Mouse (Mus musculus) MEL (cell line): Measurements from ENCODE around the gene Rhox7b. TPM values are rescaled to one million over a fixed set of nuclear protein-coding genes. Genes with fewer than 3 reads are reported as not detected.
"Not testable (repeated sequence)": the region's sequence is repeated elsewhere in the genome, so short reads cannot be mapped to it uniquely, and the experiment has no call there.

ENCODE experiments used
- DNase-seq: peaks from one replicate; pipeline ENCODE4 v3.0.0; 2011; ENCODE audit warnings: low read depth, low spot score
- H3K27ac ChIP-seq: 2 replicates; pipeline ENCODE4 v1.5.1; 2012; ENCODE audit warnings: low read depth, mild to moderate bottlenecking, control low read depth, low read length, moderate library complexity; ENCODE audit not compliant: control insufficient read depth
- H3K27me3 ChIP-seq, 2 experiments: fragments of 150-350 bp in 1 of 2; sonication (generic) in 1 of 2; 2 replicates each; pipeline ENCODE4 v1.6.1; 2012; ENCODE audit warnings: low read length in 2 of 2, mild to moderate bottlenecking in 2 of 2, improper control_type of control experiment in 1 of 2, moderate library complexity in 1 of 2; ENCODE audit not compliant: insufficient read depth in 2 of 2, control insufficient read depth in 1 of 2
- H3K36me3 ChIP-seq, 2 experiments: 2 replicates each; pipeline ENCODE4 v1.6.1; 2012 to 2014; ENCODE audit warnings: low read length in 2 of 2, improper control_type of control experiment in 1 of 2, inconsistent platforms in 1 of 2, mild to moderate bottlenecking in 1 of 2; ENCODE audit not compliant: insufficient read depth in 2 of 2, control insufficient read depth in 1 of 2
- H3K4me1 ChIP-seq, 2 experiments: fragments of 150-350 bp in 1 of 2; sonication (generic) in 1 of 2; 2 replicates each; pipeline ENCODE4 v1.6.1; 2012; ENCODE audit warnings: low read length in 2 of 2, improper control_type of control experiment in 1 of 2, mild to moderate bottlenecking in 1 of 2; ENCODE audit not compliant: insufficient read depth in 2 of 2, control insufficient read depth in 1 of 2
- H3K4me3 ChIP-seq, 2 experiments: fragments of 150-350 bp in 1 of 2; sonication (generic) in 1 of 2; 2 replicates each; pipeline ENCODE4 v1.5.1; 2012; ENCODE audit warnings: low read depth in 2 of 2, low read length in 2 of 2, mild to moderate bottlenecking in 2 of 2, moderate library complexity in 2 of 2, control low read depth in 1 of 2, improper control_type of control experiment in 1 of 2; ENCODE audit not compliant: control insufficient read depth in 1 of 2, insufficient read depth in 1 of 2
- H3K79me2 ChIP-seq: 2 replicates; pipeline ENCODE4 v1.6.1; 2012; ENCODE audit warnings: mild to moderate bottlenecking, low read length, moderate library complexity; ENCODE audit not compliant: control insufficient read depth, poor library complexity, insufficient read depth
- H3K9ac ChIP-seq: 2 replicates; pipeline ENCODE4 v1.6.1; 2012; ENCODE audit warnings: low read depth, mild to moderate bottlenecking, control low read depth, low read length, moderate library complexity; ENCODE audit not compliant: control insufficient read depth, poor library complexity, severe bottlenecking
- H3K9me3 ChIP-seq: fragments of 150-350 bp; sonication (generic); replicated peaks from 2 replicates; pipeline ENCODE4 v1.6.1; 2012; ENCODE audit warnings: mild to moderate bottlenecking, low read length, improper control_type of control experiment, moderate library complexity; ENCODE audit not compliant: insufficient read depth
- BHLHE40 ChIP-seq: IDR thresholded peaks from 2 replicates; pipeline ENCODE4 v1.6.1; 2012; ENCODE audit warnings: low read depth, mild to moderate bottlenecking, inconsistent platforms, low read length, improper control_type of control experiment, borderline replicate concordance
- CHD1 ChIP-seq: IDR thresholded peaks from 2 replicates; pipeline ENCODE4 v1.6.1; 2012; ENCODE audit warnings: low read depth, mild to moderate bottlenecking, inconsistent platforms, low read length, improper control_type of control experiment
- CTCF ChIP-seq, 3 experiments: IDR thresholded peaks in 2 of 3; conservative IDR thresholded peaks in 1 of 3; 2 replicates each; pipeline ENCODE4 v1.5.1; 2011 to 2012; ENCODE audit warnings: low read length in 3 of 3, low read depth in 2 of 3, mild to moderate bottlenecking in 2 of 3, improper control_type of control experiment in 1 of 3, inconsistent platforms in 1 of 3, mixed read lengths in 1 of 3, moderate library complexity in 1 of 3; ENCODE audit not compliant: control insufficient read depth in 1 of 3, insufficient read depth in 1 of 3, poor library complexity in 1 of 3, severe bottlenecking in 1 of 3
- ELF1 ChIP-seq: IDR thresholded peaks from 2 replicates; pipeline ENCODE4 v1.6.1; 2014; ENCODE audit warnings: low read depth, mild to moderate bottlenecking, inconsistent platforms, low read length, improper control_type of control experiment, moderate library complexity
- ETS1 ChIP-seq: IDR thresholded peaks from 2 replicates; pipeline ENCODE4 v1.6.1; 2012; ENCODE audit warnings: low read depth, mild to moderate bottlenecking, inconsistent platforms, low read length, improper control_type of control experiment, moderate library complexity
- GABPA ChIP-seq: IDR thresholded peaks from 2 replicates; pipeline ENCODE4 v1.6.1; 2012; ENCODE audit warnings: low read depth, mild to moderate bottlenecking, inconsistent platforms, low read length, improper control_type of control experiment, moderate library complexity
- HCFC1 ChIP-seq: IDR thresholded peaks from 2 replicates; pipeline ENCODE4 v1.6.1; 2012; ENCODE audit warnings: low read depth, mild to moderate bottlenecking, inconsistent platforms, low read length, improper control_type of control experiment, moderate library complexity
- JUND ChIP-seq: IDR thresholded peaks from 2 replicates; pipeline ENCODE4 v1.6.1; 2011; ENCODE audit warnings: low read depth, mild to moderate bottlenecking, improper control_type of control experiment, low read length
- MAFK ChIP-seq: IDR thresholded peaks from 2 replicates; pipeline ENCODE4 v1.6.1; 2011; ENCODE audit warnings: low read depth, mild to moderate bottlenecking, low read length, improper control_type of control experiment, borderline replicate concordance
- MAX ChIP-seq: IDR thresholded peaks from 2 replicates; pipeline ENCODE4 v1.6.1; 2011; ENCODE audit warnings: low read length, improper control_type of control experiment
- NRF1 ChIP-seq: IDR thresholded peaks from 2 replicates; pipeline ENCODE4 v1.6.1; 2014; ENCODE audit warnings: low read depth, mild to moderate bottlenecking, inconsistent platforms, low read length, improper control_type of control experiment, moderate library complexity; ENCODE audit not compliant: poor library complexity, insufficient read depth, severe bottlenecking
- POLR2AphosphoS2 ChIP-seq: IDR thresholded peaks from 2 replicates; pipeline ENCODE4 v1.6.1; 2011; ENCODE audit warnings: low read length, improper control_type of control experiment
- RAD21 ChIP-seq: IDR thresholded peaks from 2 replicates; pipeline ENCODE4 v1.6.1; 2011; ENCODE audit warnings: mild to moderate bottlenecking, low read depth, low read length, improper control_type of control experiment
- RCOR1 ChIP-seq: IDR thresholded peaks from 2 replicates; pipeline ENCODE4 v1.6.1; 2012; ENCODE audit warnings: low read depth, mild to moderate bottlenecking, inconsistent platforms, low read length, improper control_type of control experiment
- SMC3 ChIP-seq: IDR thresholded peaks from 2 replicates; pipeline ENCODE4 v1.6.1; 2011; ENCODE audit warnings: low read depth, low read length, improper control_type of control experiment
- TAL1 ChIP-seq: IDR thresholded peaks from 2 replicates; pipeline ENCODE4 v1.6.1; 2012; ENCODE audit warnings: mild to moderate bottlenecking, inconsistent platforms, low read length, moderate library complexity, mixed read lengths
- TBP ChIP-seq: IDR thresholded peaks from 2 replicates; pipeline ENCODE4 v1.8.0; 2011; ENCODE audit warnings: low read depth, low read length, improper control_type of control experiment
- TCF12 ChIP-seq: IDR thresholded peaks from 2 replicates; pipeline ENCODE4 v1.6.1; 2014; ENCODE audit warnings: low read depth, mild to moderate bottlenecking, inconsistent platforms, low read length, improper control_type of control experiment, moderate library complexity
- USF1 ChIP-seq: IDR thresholded peaks from 2 replicates; pipeline ENCODE4 v1.6.1; 2014; ENCODE audit warnings: low read depth, mild to moderate bottlenecking, inconsistent platforms, low read length, improper control_type of control experiment, moderate library complexity
- USF2 ChIP-seq, 2 experiments: IDR thresholded peaks; 2 replicates each; pipeline ENCODE4 v1.6.1; 2011 to 2012; ENCODE audit warnings: improper control_type of control experiment in 2 of 2, low read length in 2 of 2, borderline replicate concordance in 1 of 2, inconsistent platforms in 1 of 2, low read depth in 1 of 2, mild to moderate bottlenecking in 1 of 2; ENCODE audit not compliant: insufficient read depth in 1 of 2
- ZKSCAN1 ChIP-seq: IDR thresholded peaks from 2 replicates; pipeline ENCODE4 v1.6.1; 2012; ENCODE audit warnings: low read depth, mild to moderate bottlenecking, inconsistent platforms, low read length, improper control_type of control experiment, moderate library complexity
- ZMIZ1 ChIP-seq: IDR thresholded peaks from 2 replicates; pipeline ENCODE4 v1.6.1; 2012; ENCODE audit warnings: low read depth, mild to moderate bottlenecking, inconsistent platforms, low read length, improper control_type of control experiment, moderate library complexity
- polyA plus RNA-seq, 2 experiments: library from polyadenylated mRNA; stranded (reverse) in 1 of 2; unstranded in 1 of 2; fragments of >175 nt in 1 of 2; fragments of >200 nt in 1 of 2; gene quantifications; 2 replicates each; pipeline versions ENCODE4 v1.2.1 to v1.2.4; 2012; ENCODE audit warnings: low replicate concordance in 2 of 2, low read depth in 1 of 2; ENCODE audit not compliant: insufficient read length in 2 of 2, insufficient read depth in 1 of 2, missing spikeins in 1 of 2
- total RNA-seq: library from RNA; depleted of rRNA; stranded (reverse); fragments of 300-350 nt; gene quantifications from 2 replicates; pipeline ENCODE4 v1.2.3, GENCODE M21; 2012; rRNA removed

The Rhox7b gene
- total RNA-seq (not detected in 2 replicates), polyA plus RNA-seq (not detected)

DNA sequence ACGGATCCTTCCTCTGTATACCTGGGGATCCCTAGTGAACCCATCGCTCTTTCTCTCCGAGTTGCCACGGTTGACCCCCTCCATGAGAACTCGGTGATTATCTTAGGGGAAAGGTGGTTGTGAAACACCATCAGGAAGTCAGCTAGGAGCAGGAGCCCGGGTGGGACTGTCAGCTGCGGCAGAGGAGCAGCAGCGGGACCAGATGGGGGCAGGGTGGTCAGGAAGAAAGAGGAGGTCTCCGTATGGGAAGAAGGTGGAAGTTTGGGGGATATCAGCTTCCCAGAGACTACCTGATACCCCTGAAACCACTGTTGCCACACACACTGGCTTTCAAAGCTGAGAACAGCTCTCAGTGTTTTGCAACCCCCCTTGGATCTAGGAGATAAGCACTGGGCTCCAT lies at the start of gene Rhox7b:
TSS of gene Rhox7b (minus strand) at position 101 of the 400 bp plus-strand sequence.
- DNase-seq, H3K79me2 ChIP-seq, H3K9ac ChIP-seq: not testable (repeated sequence)

GRCm38 (mm10) chrX:37916311-37916710 lies 19.3 kb upstream of the Rhox7b start:
- Histone ChIP-seq H3K27ac (no peak overlapping the region), H3K27me3 (no peaks in the 10 kb centered on the region), H3K79me2 (no peaks in the 10 kb centered on the region), H3K9ac (no peak overlapping the region), H3K4me3 (no peak overlapping the region), H3K9me3 (no peaks in the 10 kb centered on the region), H3K4me1 (no peaks in the 10 kb centered on the region), H3K36me3 (no peaks in the 10 kb centered on the region)
- no peak for TF ChIP-seq JUND
- TF ChIP-seq ETS1, result no peak
- no peak for TF ChIP-seq CTCF (IDR thresholded peaks at IDR 0.05 in 2 of 3, conservative IDR thresholded peaks at IDR 0.05 in 1 of 3; ENCODE audit: control insufficient read depth in 1 of 3, insufficient read depth in 1 of 3, low read depth in 2 of 3, low read length in 3 of 3, poor library complexity in 1 of 3, severe bottlenecking in 1 of 3)
- no peak for TF ChIP-seq NRF1
- no peak for TF ChIP-seq MAX
- no peak for TF ChIP-seq ELF1
- no peak for TF ChIP-seq POLR2AphosphoS2
- no peak for TF ChIP-seq RAD21
- no peak for TF ChIP-seq HCFC1
- no peak for TF ChIP-seq USF2 (IDR thresholded peaks at IDR 0.05; ENCODE audit: borderline replicate concordance in 1 of 2, insufficient read depth in 1 of 2, low read depth in 1 of 2, low read length in 2 of 2)
- no peak for TF ChIP-seq ZKSCAN1
- no peak for TF ChIP-seq MAFK
- TF ChIP-seq SMC3, result no peak
- DNase-seq, result peak; percentile 1

More for the DNA sequence above, at the start of gene Rhox7b:
- not testable (repeated sequence) for H3K27me3 ChIP-seq, H3K9me3 ChIP-seq, H3K36me3 ChIP-seq, H3K4me1 ChIP-seq, H3K4me3 ChIP-seq, H3K27ac ChIP-seq

DNA sequence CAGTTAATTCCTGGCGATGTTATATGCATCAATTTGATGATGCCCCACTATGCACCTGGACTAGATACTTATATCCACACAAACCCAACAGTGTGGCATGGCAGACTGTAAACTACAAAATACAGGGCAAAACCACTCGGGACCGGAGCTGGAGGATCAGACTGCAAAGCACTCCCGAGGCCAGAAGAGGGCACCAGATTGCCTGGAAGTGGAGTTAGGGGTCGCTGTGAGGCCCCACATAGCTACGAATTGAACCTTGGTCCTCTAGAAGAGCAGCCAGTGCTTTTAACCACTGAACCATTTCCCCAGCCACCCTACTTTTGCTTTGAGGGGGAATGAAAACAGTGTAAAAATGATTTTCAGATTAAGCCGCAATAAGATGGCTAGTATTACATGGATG lies 11.5 kb upstream of the Rhox7b start:
- no peaks in the 10 kb centered on the region for H3K9me3 ChIP-seq
- TF ChIP-seq HCFC1 (no peak), MAX (no peak), TCF12 (no peak), RCOR1 (no peak), ZMIZ1 (no peak), USF1 (no peak), CHD1 (no peak), BHLHE40 (no peak), TBP (no peak), GABPA (no peak), NRF1 (no peak), ETS1 (no peak), JUND (no peak), TAL1 (no peak)
- TF ChIP-seq, all 39 proteins: peak for 0
- Histone ChIP-seq H3K27me3 (no peaks in the 10 kb centered on the region), H3K9ac (no peak overlapping the region), H3K4me3 (no peak overlapping the region), H3K36me3 (no peaks in the 10 kb centered on the region), H3K79me2 (no peaks in the 10 kb centered on the region), H3K4me1 (no peaks in the 10 kb centered on the region), H3K27ac (no peak overlapping the region)
- no peak for DNase-seq
